Mouse (Mus musculus): Measurements from ENCODE around the gene Neil3. TPM values are rescaled to one million over a fixed set of nuclear protein-coding genes. Genes with fewer than 3 reads are reported as not detected.
"Not testable (repeated sequence)": the region's sequence is repeated elsewhere in the genome, so short reads cannot be mapped to it uniquely, and the experiment has no call there.

Neil3 gene
- polyA plus RNA-seq, 1 experiment from 2014 or later: 30.3 TPM

DNA sequence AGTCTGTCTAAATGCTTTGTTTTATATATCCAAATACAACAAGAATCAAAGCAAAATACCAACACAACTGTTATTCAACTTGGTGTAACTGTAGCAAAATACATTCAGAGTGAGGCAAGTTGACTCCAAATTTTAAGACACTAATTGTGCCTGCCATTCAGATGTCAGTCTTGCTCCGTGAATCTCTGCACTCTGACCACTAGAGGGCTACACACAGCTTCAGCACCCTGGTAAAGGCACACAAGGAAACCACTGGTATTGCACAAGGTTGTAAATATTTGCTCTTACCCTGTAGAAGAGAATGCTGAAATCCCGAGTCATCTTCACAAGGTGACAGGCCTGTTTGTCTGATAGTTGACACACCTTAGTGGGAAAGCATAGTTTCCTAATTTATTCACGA is 31.8 kb downstream of the Neil3 start:
- no peak overlapping the region for H3K9ac ChIP-seq
- no peaks in the 10 kb centered on the region for H3K27me3 ChIP-seq
- DNase-seq: peak; percentile 13
- 21% methylated on average over 3 of the region's 3 CpGs for WGBS (ENCODE audit: insufficient replicate concordance)
- ATAC-seq (ENCODE audit: low read depth): peak; percentile 68
- H3K4me1 ChIP-seq (replicated peaks): 0 out of 2 replicates have a peak, but pooled peaks cover 3% of the 10 kb centered on the region
- no peak overlapping the region for H3K4me3 ChIP-seq (replicated peaks)
- no peak overlapping the region for H3K4me2 ChIP-seq
- H3K9me3 ChIP-seq (replicated peaks): no peaks in the 10 kb centered on the region
- H3K36me3 ChIP-seq: peaks cover 30% of the 10 kb centered on the region
- H3K27ac ChIP-seq: no peak overlapping the region

DNA sequence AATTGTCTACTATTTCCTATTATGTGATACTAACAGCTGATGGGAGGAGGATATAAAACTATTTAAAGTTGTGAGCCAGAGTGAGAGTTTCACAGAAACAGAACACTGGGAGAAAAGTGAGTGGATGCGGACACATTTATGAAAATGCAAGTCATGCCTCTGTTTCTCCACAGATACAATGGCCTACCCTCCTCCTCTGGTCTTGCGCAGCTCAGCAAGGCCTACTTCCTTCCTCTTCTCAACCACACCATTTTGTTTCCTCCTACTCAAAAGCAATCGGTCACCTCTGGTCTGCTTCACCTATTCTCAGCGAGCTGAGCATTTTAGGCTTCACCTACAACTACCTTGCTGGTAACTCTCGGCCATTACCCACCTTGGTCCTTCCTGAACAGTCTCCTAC is 34.0 kb downstream of the Neil3 start:
- H3K9me3 ChIP-seq (replicated peaks): no peaks in the 10 kb centered on the region
- no peaks in the 10 kb centered on the region for H3K27me3 ChIP-seq
- no peak overlapping the region for H3K4me3 ChIP-seq (replicated peaks)
- 0 out of 2 replicates have a peak, but pooled peaks cover 3% of the 10 kb centered on the region for H3K4me1 ChIP-seq (replicated peaks)
- peaks cover 35% of the 10 kb centered on the region for H3K36me3 ChIP-seq
- ATAC-seq (ENCODE audit: low read depth) (no peak), DNase-seq (no peak)
- no peak overlapping the region for H3K27ac ChIP-seq
- 55% methylated on average over 5 of the region's 5 CpGs for WGBS (ENCODE audit: insufficient replicate concordance)
- no peak overlapping the region for H3K9ac ChIP-seq
- no peak overlapping the region for H3K4me2 ChIP-seq

DNA sequence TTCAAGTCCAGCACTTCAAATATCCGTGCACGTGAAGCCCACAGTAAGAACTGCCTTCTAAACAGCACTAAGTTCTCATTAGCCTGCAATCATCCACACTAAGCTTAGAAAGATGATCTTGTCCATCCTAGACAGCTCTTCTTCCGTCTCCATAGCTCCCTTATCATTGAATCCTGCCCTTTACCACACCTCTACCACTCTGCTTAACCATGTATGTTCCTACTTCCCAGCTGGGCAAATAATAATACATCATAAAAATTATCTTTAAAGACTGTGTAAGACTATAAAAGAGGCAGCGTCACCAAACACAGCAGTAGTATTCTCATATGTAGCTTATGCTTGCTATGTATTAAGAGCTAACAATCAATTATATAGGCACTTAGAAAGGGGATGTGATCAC is 35.2 kb downstream of the Neil3 start:
- Histone ChIP-seq H3K4me2 (no peak overlapping the region), H3K4me3 (replicated peaks) (no peak overlapping the region), H3K27me3 (no peaks in the 10 kb centered on the region), H3K27ac (no peak overlapping the region), H3K9me3 (replicated peaks) (no peaks in the 10 kb centered on the region), H3K4me1 (replicated peaks) (0 out of 2 replicates have a peak, but pooled peaks cover 3% of the 10 kb centered on the region), H3K9ac (no peak overlapping the region), H3K36me3 (peaks cover 42% of the 10 kb centered on the region)
- ATAC-seq (ENCODE audit: low read depth) (no peak), DNase-seq (no peak)
- 77% methylated on average over 4 of the region's 4 CpGs for WGBS (ENCODE audit: insufficient replicate concordance)

DNA sequence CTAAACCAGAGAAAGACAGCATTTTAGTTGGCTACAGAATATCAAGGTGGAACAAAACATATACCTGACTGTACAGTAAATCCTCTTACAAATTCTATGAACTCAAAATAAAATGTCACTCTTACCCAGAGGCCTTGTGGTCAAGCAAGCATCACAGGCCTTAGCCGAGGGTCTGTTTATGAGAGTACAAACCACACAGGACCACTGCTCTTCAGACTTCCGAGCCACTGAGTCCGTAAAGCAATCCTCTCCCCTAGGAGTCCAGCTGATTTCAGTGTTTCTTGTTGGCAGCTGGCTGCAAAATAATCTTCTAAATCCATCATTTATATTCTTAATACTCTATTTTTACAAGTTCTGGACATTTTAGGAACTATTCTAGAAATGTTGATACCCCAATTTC is 38.0 kb downstream of the Neil3 start:
- H3K36me3 ChIP-seq: peaks cover 44% of the 10 kb centered on the region
- H3K27me3 ChIP-seq: no peaks in the 10 kb centered on the region
- ATAC-seq (ENCODE audit: low read depth) (no peak), DNase-seq (no peak)
- WGBS (ENCODE audit: insufficient replicate concordance): 91% methylated on average over 3 of the region's 3 CpGs
- H3K9me3 ChIP-seq (replicated peaks): no peaks in the 10 kb centered on the region
- no peak overlapping the region for H3K27ac ChIP-seq
- no peak overlapping the region for H3K9ac ChIP-seq
- H3K4me3 ChIP-seq (replicated peaks): no peak overlapping the region
- H3K4me1 ChIP-seq (replicated peaks): 0 out of 2 replicates have a peak, but pooled peaks cover 3% of the 10 kb centered on the region
- H3K4me2 ChIP-seq: no peak overlapping the region

DNA sequence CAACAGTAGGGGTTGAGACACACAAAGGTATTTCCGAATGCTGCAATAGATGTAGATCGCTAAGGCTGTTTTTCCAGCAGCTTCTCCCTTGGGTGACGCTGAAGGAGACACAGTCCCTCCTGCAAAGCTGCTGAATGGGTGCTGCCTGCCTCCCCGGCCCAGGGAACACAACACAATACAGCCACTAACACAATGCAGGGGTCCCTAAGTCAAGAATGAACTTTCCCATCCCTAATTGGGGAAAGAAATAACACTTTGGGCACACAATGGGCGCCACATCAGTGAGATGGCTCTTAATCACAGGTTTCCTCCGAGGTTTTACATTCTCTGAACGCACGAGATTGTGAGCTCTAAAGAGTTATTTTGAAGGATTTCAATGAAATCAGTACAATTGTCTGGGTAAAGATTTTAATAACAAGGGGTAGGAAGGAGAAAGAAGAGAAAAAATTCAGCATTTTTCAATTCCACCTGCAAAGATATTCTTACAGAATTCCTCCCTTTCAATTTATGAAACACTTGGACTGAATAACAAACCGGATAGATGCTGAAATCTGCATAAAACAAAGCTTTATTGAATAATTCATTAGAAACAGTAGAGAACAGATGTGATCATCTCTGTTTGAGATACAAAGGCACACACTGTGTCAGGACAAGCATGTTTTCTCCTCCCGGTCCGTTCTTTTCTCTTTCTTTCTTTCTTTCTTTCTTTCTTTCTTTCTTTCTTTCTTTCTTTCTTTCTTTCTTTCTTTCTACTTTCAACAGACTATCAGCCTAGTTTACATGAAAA is 38.6 kb downstream of the Neil3 start:
- Histone ChIP-seq H3K4me1 (replicated peaks) (no peaks in the 10 kb centered on the region), H3K27ac (no peak overlapping the region), H3K27me3 (no peaks in the 10 kb centered on the region), H3K4me2 (no peak overlapping the region), H3K4me3 (replicated peaks) (no peak overlapping the region), H3K9me3 (replicated peaks) (no peaks in the 10 kb centered on the region), H3K36me3 (peaks cover 46% of the 10 kb centered on the region), H3K9ac (no peak overlapping the region)
- WGBS (ENCODE audit: insufficient replicate concordance): 90% methylated on average over 11 of the region's 11 CpGs
- no peak for DNase-seq
- no peak for ATAC-seq (ENCODE audit: low read depth)

DNA sequence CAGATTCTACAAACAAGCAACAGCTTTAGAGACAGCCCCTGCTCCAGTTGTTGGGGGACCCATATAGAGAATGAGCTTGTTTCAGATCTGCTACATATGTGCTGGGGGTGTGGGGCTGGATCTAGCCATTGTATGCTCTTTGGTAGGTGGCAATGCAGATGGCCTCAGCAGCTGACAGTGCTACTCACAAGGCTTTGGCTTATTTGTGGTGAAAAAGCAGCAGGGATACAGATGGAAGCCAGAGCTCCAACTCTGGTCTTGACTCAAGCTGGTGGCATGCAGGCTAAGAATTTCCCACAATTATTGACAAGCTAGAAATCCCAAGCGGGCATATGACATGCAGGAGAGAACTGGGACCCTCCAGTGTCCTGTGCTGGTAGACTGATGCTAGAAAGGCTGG is 40.8 kb downstream of the Neil3 start:
- no peaks in the 10 kb centered on the region for H3K4me1 ChIP-seq (replicated peaks)

DNA sequence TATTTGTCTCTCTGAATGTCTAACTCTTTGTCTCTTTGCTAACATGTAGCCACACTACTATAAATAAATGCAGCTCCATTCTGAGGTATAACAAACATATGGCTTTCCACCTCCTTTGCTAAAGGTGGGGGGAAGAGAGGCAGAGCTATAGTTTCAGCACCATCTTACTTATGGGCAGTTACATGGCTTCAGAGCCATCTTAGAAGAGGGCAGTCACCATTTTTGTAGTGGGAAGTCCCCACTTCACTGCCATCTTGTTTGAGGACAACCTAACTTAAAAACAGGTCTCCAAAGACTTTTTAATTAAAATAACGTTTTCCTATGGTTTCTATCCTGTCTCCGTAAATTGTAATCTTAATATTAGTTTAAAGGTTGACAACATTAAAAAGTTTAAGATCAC is 47.1 kb downstream of the Neil3 start:
- ATAC-seq (ENCODE audit: low read depth): no peak
- Histone ChIP-seq H3K4me3 (replicated peaks) (no peak overlapping the region), H3K4me1 (replicated peaks) (no peaks in the 10 kb centered on the region), H3K27ac (no peak overlapping the region), H3K9me3 (replicated peaks) (no peaks in the 10 kb centered on the region), H3K9ac (no peak overlapping the region), H3K27me3 (no peaks in the 10 kb centered on the region), H3K36me3 (peaks cover 9% of the 10 kb centered on the region; the same call in 1 of the 2 replicates), H3K4me2 (no peak overlapping the region)
- no peak for DNase-seq
- WGBS (ENCODE audit: insufficient replicate concordance): 86% methylated on average over 2 of the region's 2 CpGs

More for the DNA sequence above, 40.8 kb downstream of the Neil3 start:
- Histone ChIP-seq H3K27me3 (no peaks in the 10 kb centered on the region), H3K36me3 (peaks cover 41% of the 10 kb centered on the region), H3K9me3 (replicated peaks) (no peaks in the 10 kb centered on the region), H3K4me2 (no peak overlapping the region), H3K27ac (no peak overlapping the region), H3K4me3 (replicated peaks) (no peak overlapping the region), H3K9ac (no peak overlapping the region)
- no peak for DNase-seq
- ATAC-seq (ENCODE audit: low read depth): no peak
- 84% methylated on average over 1 of the region's 1 CpGs for WGBS (ENCODE audit: insufficient replicate concordance)

DNA sequence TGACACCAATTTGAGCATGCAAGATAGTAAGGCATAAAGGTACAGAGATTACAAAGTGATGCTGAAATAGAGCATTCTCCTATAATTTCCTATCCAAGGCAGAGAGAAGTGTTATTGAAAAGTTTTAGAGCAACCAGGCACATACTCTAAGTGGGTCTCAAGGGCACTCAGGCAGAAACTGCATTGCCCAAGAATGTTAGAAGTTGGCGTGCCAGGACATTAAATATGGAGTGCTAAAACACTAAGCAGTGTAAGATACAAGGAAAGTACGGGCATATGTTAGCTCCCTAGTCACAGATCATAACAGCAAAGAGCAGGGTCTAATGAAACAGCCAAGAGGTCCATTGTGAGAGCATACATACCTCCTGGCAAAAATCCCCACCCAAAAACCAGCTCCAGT is 65.3 kb downstream of the Neil3 start:
- Histone ChIP-seq H3K4me3 (replicated peaks) (no peak overlapping the region), H3K9ac (no peak overlapping the region), H3K4me2 (no peak overlapping the region), H3K36me3 (no peaks in the 10 kb centered on the region), H3K27me3 (no peaks in the 10 kb centered on the region), H3K9me3 (replicated peaks) (no peaks in the 10 kb centered on the region), H3K4me1 (replicated peaks) (no peaks in the 10 kb centered on the region), H3K27ac (no peak overlapping the region)
- DNase-seq: no peak
- no peak for ATAC-seq (ENCODE audit: low read depth)
- WGBS (ENCODE audit: insufficient replicate concordance): 57% methylated on average over 2 of the region's 2 CpGs

DNA sequence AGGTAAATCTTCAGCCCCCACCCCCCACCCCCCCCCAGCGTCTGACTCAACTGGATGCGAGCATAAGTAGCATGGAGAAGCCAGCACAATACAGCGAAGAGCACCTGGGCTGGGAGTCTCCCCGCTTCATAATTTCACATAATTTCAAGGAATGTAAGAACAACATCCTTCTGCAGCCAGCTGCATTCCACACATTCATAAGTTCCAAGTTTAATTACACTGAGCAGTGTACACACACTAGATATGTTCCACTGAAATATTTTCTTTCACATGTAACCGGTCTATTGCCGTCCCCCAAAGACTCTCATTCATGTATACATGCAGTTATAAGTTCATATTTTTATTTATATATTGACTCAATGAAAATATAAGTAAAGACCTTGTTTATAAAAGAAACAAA is 72.6 kb downstream of the Neil3 start:
- DNase-seq (no peak), ATAC-seq (ENCODE audit: low read depth) (no peak)
- no peak overlapping the region for H3K27ac ChIP-seq
- H3K9ac ChIP-seq: no peak overlapping the region
- H3K27me3 ChIP-seq: no peaks in the 10 kb centered on the region
- no peak overlapping the region for H3K4me3 ChIP-seq (replicated peaks)
- H3K4me2 ChIP-seq: no peak overlapping the region
- 78% methylated on average over 6 of the region's 6 CpGs for WGBS (ENCODE audit: insufficient replicate concordance)
- H3K4me1 ChIP-seq (replicated peaks): no peaks in the 10 kb centered on the region
- no peaks in the 10 kb centered on the region for H3K36me3 ChIP-seq
- no peaks in the 10 kb centered on the region for H3K9me3 ChIP-seq (replicated peaks)

DNA sequence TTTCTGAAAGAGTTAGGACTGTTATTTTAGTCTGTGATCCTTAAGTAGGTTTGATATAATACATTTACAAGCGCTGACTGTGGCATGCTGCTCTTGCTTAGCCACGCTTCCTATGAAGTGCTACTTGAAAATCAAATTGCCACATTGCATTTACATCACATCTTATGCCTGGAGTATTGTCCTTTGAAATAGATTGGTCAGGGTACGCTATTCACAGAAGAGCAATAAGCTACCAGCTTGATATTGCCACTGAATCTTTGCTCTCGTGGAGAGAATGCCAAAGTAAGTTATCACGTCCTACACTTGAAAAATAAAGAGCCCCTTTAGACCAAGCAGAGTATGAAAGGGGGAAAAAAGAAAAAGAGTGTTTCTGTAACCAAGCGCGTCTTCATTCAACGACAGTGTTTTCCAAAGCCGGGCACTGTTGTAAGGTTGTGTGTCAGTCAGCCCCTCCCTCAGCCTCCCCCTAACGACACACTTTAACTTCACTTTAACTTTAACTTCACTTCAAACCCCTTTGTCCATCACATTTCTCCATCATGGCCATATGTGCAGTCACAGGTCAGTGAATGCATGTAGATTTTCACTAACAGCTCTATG is 76.3 kb downstream of the Neil3 start:
- no peaks in the 10 kb centered on the region for H3K36me3 ChIP-seq
- no peak overlapping the region for H3K4me2 ChIP-seq
- no peak overlapping the region for H3K27ac ChIP-seq
- DNase-seq (no peak), ATAC-seq (ENCODE audit: low read depth) (no peak)
- no peaks in the 10 kb centered on the region for H3K27me3 ChIP-seq
- H3K9ac ChIP-seq: no peak overlapping the region
- no peak overlapping the region for H3K4me3 ChIP-seq (replicated peaks)
- H3K4me1 ChIP-seq (replicated peaks): no peaks in the 10 kb centered on the region
- 71% methylated on average over 10 of the region's 10 CpGs for WGBS (ENCODE audit: insufficient replicate concordance)
- no peaks in the 10 kb centered on the region for H3K9me3 ChIP-seq (replicated peaks)

DNA sequence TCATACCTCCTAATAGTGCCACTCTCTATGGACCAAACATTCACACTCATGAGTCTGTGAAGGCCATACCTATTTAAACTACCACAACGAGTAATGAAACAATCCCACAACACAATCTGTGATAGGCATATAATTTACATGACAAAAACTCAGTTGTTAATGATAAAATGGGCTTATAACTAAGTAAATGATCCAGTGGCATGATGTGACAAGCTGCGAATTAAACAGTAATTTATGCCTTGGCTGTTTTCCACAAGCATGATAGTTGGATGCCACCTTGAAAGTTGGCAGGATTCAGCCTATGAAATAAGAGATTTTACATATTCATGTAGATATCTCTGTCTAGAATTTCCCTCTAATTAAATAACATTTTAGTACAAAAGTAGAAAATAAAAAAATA is 99.3 kb downstream of the Neil3 start:
- no peak for DNase-seq
- no peak for ATAC-seq (ENCODE audit: low read depth)
- no peaks in the 10 kb centered on the region for H3K4me1 ChIP-seq (replicated peaks)
- no peak overlapping the region for H3K4me3 ChIP-seq (replicated peaks)
- no peak overlapping the region for H3K4me2 ChIP-seq
- no peak overlapping the region for H3K27ac ChIP-seq
- no peaks in the 10 kb centered on the region for H3K9me3 ChIP-seq (replicated peaks)
- WGBS (ENCODE audit: insufficient replicate concordance): 48% methylated on average over 2 of the region's 2 CpGs
- H3K27me3 ChIP-seq: no peaks in the 10 kb centered on the region
- H3K9ac ChIP-seq: no peak overlapping the region
- H3K36me3 ChIP-seq: no peaks in the 10 kb centered on the region

DNA sequence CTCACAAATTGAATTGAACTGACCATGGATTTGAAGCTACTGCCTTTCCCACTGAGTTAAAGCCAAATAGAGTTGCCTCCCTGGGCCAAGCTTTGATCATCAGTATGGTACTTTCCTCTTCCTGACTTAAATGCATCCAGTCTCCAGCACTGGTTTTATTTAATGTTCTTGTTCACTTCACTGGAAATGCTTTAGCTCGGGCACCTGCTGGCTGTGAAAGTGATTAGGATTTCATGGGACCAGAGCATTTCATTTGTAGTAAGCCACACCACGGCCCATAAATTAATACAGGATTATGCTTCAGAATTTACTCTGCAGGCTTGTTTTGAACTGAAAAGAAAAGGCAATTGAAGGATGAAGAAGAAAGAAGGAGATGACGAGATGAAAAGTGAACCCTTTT is 100.8 kb downstream of the Neil3 start:
- 55% methylated on average over 3 of the region's 3 CpGs for WGBS (ENCODE audit: insufficient replicate concordance)
- not testable (repeated sequence) for DNase-seq; H3K4me1 ChIP-seq (replicated peaks); H3K36me3 ChIP-seq; ATAC-seq (ENCODE audit: low read depth); H3K27me3 ChIP-seq; H3K9ac ChIP-seq; H3K4me3 ChIP-seq (replicated peaks); H3K4me2 ChIP-seq; H3K9me3 ChIP-seq (replicated peaks); H3K27ac ChIP-seq

All from liver, embryonic 13.5 days (tissue).